Mouse (Mus musculus): ENCODE results near the gene Cysltr1.

Cysltr1 gene

DNA sequence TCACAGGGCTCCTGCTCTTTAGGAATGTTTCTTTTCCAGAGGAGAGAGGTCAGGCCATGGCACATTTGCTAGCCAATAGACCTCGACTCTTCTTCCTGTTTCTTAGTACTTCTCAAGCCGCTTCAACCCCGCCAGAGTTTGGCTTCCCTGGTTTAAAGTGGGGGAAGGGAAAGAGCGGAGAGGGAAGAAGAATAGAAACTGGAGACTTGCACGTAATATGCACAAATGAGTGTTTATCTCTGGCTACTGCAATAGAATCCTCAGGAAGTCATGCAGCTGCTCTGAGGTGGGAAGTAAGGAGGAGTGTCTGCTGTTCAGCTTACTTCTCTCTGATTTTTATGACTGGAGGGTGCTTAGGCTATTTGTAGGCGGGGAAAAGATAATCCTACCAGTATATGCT lies at the start of gene Cysltr1:
TSS of gene Cysltr1 (minus strand) at position 294 of the 400 bp plus-strand sequence.
- DNase-seq (ENCODE audit: low read depth, low spot score): no peak

DNA sequence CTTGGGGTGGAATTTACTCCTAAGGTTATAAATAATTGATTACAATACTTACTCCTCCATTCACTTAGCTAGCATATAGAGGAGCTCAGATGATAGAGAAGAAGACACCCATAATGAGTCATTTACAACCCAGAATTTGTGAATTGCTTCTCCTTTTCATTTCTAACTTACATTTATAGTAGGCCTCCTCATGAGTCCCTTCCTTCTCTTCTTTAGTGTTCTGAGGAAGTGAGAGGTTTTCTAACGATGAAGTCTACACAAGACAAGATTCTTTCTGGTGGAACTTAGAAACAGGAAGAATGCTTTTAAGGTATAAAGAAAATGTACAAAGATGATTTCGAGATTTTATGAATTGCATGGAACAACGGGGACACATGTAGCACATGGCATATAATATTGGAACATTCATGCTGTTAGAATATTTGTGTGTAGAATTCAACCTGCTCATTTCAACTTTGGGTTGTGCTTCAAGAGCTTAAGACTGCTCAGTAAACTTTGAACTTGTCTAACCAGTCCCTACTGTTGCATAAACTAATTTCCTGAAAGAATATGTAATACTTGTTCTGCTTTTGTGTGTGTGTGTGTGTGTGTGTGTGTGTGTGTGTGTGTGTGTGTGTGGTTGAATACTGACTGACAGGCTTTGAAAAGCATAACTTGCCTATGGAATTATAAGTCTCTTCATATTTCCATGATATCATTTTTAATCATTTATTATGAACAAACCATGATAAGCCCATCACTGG lies 31.5 kb upstream of the Cysltr1 start:
- no peak for DNase-seq (ENCODE audit: low read depth, low spot score)

- no peak for DNase-seq (ENCODE audit: low read depth, low spot score)
These were observed 30.1 kb upstream of the Cysltr1 start for GRCm38 (mm10) chrX:106633543-106633942.

DNA sequence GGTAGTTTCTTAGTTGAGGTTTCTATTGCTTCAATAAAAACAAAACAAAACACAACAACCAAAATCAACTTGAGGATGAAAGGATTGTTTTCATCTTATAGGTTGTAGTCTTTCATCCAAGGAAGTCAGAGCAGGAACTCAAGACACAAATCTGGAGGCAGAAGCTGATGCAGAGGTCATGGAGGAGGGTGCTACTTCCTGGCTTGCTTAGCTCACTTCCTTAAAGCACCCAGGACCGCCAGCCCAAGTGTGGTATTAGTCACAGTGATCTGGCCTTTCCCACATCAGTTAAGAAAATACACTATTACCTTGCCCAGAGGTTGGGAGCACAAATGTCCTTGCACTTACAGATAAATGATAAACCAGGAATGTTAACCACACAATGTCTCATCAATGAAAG lies 25.0 kb upstream of the Cysltr1 start:
- DNase-seq (ENCODE audit: low read depth, low spot score): no peak

DNA sequence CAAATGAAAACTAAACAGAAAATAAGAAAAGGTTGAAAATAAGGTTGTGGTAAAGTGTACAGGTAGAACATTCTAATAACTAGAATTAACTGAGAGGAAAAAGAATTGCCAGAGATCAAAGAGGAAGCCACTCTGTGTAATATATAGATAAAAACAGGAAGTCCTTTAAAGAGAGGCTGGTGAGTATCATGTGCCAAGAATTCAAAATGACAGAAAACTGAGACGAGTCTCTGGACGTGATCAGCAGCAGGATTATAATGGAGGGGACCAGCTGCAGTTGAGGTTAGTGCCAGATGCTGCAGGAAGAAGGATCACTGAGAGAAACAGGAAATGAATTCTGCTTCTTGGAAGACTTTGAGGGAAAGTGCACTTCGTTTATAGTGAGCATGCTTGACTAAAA lies 20.2 kb upstream of the Cysltr1 start:
- no peak for DNase-seq (ENCODE audit: low read depth, low spot score)

- no peak for DNase-seq (ENCODE audit: low read depth, low spot score)
These were observed 19.0 kb upstream of the Cysltr1 start for GRCm38 (mm10) chrX:106622512-106622911.

GRCm38 (mm10) chrX:106602574-106603258 lies 763 bp downstream of the Cysltr1 start:
- DNase-seq (ENCODE audit: low read depth, low spot score): peak; percentile 53

DNA sequence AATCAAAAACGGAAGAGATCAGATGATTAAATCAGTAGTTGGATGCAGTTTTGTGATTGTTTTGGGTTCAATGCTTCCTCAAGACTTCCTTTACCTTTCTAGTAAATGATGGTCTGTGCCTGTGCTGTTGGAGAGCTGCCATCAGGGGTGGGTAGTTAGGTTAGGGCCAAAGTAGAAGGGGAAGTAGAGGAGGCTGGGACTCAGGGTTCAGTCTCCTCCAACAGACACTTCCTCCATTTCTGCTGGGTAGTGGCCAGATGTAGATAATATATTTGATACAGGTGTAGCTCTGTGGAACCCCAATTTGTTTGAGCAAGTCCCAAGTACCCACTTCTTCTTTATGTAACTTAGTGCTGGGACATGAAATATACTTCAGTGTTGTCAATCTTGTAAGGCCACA lies 7.6 kb downstream of the Cysltr1 start:
- DNase-seq (ENCODE audit: low read depth, low spot score): no peak

- DNase-seq (ENCODE audit: low read depth, low spot score): no peak
These were observed 9.6 kb downstream of the Cysltr1 start for GRCm38 (mm10) chrX:106593914-106594313.

DNA sequence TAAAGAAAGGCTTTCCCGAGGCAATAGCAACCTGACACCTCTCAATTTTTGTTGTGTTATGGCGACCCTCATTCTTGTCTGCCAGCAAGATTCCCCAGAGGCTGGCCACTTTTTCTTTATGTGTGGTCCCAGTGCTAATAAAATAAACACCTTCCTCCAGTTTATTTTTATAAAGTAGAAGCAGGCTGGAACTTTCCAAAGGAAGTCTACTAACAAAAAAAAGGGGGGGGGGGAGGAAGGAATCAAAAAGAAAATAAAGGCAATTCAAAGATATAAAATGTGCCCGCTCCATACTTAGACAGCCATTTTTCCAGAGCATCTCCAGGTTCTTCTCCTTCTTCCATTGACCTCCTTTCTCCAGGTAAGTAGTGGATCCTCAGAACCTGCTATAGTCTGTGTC lies 20.6 kb downstream of the Cysltr1 start, which contains the start of gene Gm5127:
TSS of gene Gm5127 (plus strand) at position 301 of the 400 bp plus-strand sequence.
- no peak for DNase-seq (ENCODE audit: low read depth, low spot score)

DNA sequence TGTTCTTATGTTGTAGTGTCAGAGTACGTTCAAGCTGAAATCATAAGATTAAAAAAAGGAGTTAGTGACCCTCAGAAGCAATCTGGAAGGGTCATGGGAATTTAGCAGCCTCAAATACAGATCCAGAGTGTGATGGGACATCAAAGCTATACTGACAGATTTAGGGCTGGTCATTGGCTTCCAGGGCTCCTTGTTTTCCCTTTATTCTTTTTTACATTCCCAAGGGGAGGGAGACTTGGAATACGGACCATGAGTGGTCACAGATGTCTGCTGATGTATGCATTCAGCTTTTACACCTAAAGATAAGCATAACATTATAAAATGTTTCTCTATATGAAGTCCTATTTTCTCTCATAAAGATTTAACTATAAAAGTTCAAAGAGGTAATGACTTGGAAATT lies 21.3 kb downstream of the Cysltr1 start:
- DNase-seq (ENCODE audit: low read depth, low spot score): no peak

DNA sequence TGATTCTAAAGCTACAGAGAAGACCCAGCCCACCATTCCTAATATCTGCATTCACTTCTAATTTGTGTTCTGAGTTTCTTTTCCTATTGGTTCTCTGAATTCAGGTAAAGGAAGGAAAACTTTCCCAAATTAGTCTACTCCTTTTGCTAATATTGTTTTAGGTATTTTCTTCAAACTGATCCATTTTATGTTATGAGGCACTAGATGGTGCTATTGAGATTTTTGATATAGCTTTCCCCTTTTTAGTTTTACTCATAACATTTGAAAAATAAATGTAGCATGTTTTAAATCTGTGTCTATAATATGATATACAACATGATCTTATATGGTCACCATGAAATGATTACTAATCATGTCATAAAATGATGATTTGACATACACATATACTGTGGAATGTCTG lies 23.1 kb downstream of the Cysltr1 start:
- no peak for DNase-seq (ENCODE audit: low read depth, low spot score)

DNA sequence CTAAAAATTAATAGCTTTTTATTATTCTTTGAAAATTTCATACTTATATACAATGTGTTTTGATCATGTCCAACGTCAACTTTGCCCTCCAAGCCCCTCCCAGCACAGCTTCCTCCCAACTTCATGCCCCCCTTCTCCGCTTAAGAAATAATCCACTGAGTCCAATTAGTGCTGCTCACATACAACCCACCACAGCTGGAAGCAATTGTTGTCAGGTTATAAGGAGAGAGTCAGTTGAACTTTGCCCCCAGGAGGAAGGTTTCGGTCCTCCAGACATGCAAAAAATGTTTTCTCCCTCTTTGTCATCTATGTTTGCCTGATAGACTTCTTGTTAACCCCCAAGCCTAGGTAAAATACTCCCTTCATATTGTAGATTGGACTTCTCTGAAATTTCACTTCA lies 24.5 kb downstream of the Cysltr1 start:
- DNase-seq (ENCODE audit: low read depth, low spot score): no peak

- DNase-seq (ENCODE audit: low read depth, low spot score): no peak
These were observed 48.0 kb downstream of the Cysltr1 start for GRCm38 (mm10) chrX:106555457-106555856.

DNA sequence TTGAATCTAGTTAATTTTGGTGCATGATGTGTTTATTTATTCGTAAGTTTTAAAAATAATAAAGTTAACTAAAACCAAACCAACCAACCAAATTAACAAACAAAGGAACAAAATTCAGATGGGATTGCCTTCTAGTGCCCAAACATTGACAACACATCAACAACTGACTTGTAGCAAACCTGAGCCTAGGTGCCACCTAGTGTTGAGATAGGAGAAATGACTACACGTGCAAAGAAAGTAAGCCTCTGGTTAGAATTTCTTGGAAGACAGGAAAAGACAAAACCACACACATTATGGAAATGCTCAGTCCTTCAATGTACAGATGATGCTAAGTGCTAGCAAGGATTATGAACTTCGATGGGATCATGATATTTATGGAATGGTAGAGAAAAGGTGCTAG lies 67.1 kb downstream of the Cysltr1 start:
- peak; percentile 7 for DNase-seq (ENCODE audit: low read depth, low spot score)
